Mouse (Mus musculus) neural tube, embryonic 14.5 days (tissue): ENCODE data around the gene Zbtb44. TPM values are rescaled to one million over a fixed set of nuclear protein-coding genes. Genes with fewer than 3 reads are reported as not detected.

Source experiments
- ATAC-seq: fragments of 200-750 bp; cut with Nextera tagmentation; 2 replicates; pipeline ENCODE4 v1.8.0; 2017; ENCODE audit warnings: low read depth, mild to moderate bottlenecking, moderate TSS enrichment, moderate library complexity
- H3K27ac ChIP-seq: fragments of 300-500 bp; sonication (generic); 2 replicates; pipeline ENCODE4 v1.5.1; 2014; ENCODE audit warnings: low read depth, mild to moderate bottlenecking, control low read depth, low read length, moderate library complexity, mixed read lengths
- H3K27me3 ChIP-seq: fragments of 300-500 bp; sonication (generic); 2 replicates; pipeline ENCODE4 v1.6.1; 2014; ENCODE audit warnings: low read length; ENCODE audit not compliant: control insufficient read depth, insufficient read depth
- H3K36me3 ChIP-seq: fragments of 300-500 bp; sonication (generic); 2 replicates; pipeline ENCODE4 v1.6.1; 2014; ENCODE audit warnings: low read length, mixed read lengths; ENCODE audit not compliant: control insufficient read depth, insufficient read depth
- H3K4me1 ChIP-seq: fragments of 300-500 bp; sonication (generic); 2 replicates; pipeline ENCODE4 v1.6.1; 2014; ENCODE audit warnings: low read length; ENCODE audit not compliant: control insufficient read depth, insufficient read depth
- H3K4me2 ChIP-seq: fragments of 300-500 bp; sonication (generic); 2 replicates; pipeline ENCODE4 v1.6.1; 2014; ENCODE audit warnings: mild to moderate bottlenecking, low read depth, low read length, control low read depth
- H3K4me3 ChIP-seq: fragments of 300-500 bp; sonication (generic); 2 replicates; pipeline ENCODE4 v1.5.1; 2014; ENCODE audit warnings: low read depth, low read length, control low read depth, mixed read lengths
- H3K9ac ChIP-seq: fragments of 300-500 bp; sonication (generic); replicated peaks from 2 replicates; pipeline ENCODE4 v1.6.1; 2014; ENCODE audit warnings: low read depth, mild to moderate bottlenecking, control low read depth, low read length, mixed read lengths
- H3K9me3 ChIP-seq: fragments of 300-500 bp; sonication (generic); 2 replicates; pipeline ENCODE4 v1.6.1; 2016; ENCODE audit warnings: low read length; ENCODE audit not compliant: control insufficient read depth
- WGBS: fragments of 180-500 bp; shearing (Covaris S2); extraction: QIAGEN DNeasy Blood & Tissue Kit; methylation state at CpG from one replicate; pipeline ENCODE4 v1.1.7; 2014; 5-methylcytosine and 5-hydroxymethylcytosine counted together
- polyA plus RNA-seq: library from polyadenylated mRNA; unstranded; fragments of >200 nt; fragmentation: Nextera tagmentation; extraction: Ambion mirVana; gene quantifications from 2 replicates; pipeline ENCODE4 v1.2.1, GENCODE M21; 2014

Gene Zbtb44
- polyA plus RNA-seq, 1 experiment from 2014 or later, result 5.7 TPM

GRCm38 (mm10) chr9:31082054-31082666, 51.7 kb downstream of the Zbtb44 start:
- H3K9me3 ChIP-seq, result no peaks in the 10 kb centered on the region
- no peaks in the 10 kb centered on the region for H3K36me3 ChIP-seq
- no peaks in the 10 kb centered on the region for H3K4me1 ChIP-seq
- no peaks in the 10 kb centered on the region for H3K27me3 ChIP-seq
- WGBS, result 5% methylated on average over 15 of the region's 15 CpGs
- H3K4me2 ChIP-seq, result peak overlapping the region; percentile 49
- H3K4me3 ChIP-seq, result no peak overlapping the region; the same call in 1 of the 2 replicates
- H3K27ac ChIP-seq, result no peak overlapping the region
- ATAC-seq, result peak; percentile 62; the same call in 1 of the 2 replicates
- H3K9ac ChIP-seq, result no peak overlapping the region; the same call in 1 of the 2 replicates

DNA sequence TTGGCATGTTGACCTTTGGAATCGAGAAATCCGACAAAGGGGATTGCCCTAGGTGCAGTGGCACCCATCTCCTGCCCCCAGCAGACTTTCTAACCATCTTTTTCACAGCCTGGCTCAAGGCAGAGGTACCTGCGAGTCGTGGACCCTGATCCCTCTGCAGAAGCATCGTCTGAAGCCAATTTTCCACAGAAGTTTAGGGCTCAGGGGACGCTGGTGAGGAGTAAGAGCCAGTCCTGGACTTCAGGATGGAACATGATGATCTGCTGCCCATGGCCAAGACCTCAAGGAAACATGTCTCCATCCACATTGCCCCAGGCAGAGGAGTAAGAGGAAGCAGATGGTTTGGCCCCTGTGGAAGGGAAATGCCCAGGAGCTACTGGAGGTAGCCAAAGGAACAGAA, 52.3 kb downstream of the Zbtb44 start:
- no peak overlapping the region for H3K4me3 ChIP-seq
- H3K27me3 ChIP-seq, result no peaks in the 10 kb centered on the region
- H3K36me3 ChIP-seq, result no peaks in the 10 kb centered on the region
- 74% methylated on average over 6 of the region's 6 CpGs for WGBS
- no peaks in the 10 kb centered on the region for H3K4me1 ChIP-seq
- H3K27ac ChIP-seq, result no peak overlapping the region
- H3K9me3 ChIP-seq, result no peaks in the 10 kb centered on the region
- no peak overlapping the region for H3K9ac ChIP-seq
- ATAC-seq, result no peak
- no peak overlapping the region for H3K4me2 ChIP-seq

- Histone ChIP-seq H3K9ac (no peak overlapping the region), H3K9me3 (no peaks in the 10 kb centered on the region), H3K27ac (no peak overlapping the region), H3K36me3 (no peaks in the 10 kb centered on the region), H3K4me3 (no peak overlapping the region), H3K4me2 (no peak overlapping the region), H3K4me1 (no peaks in the 10 kb centered on the region), H3K27me3 (no peaks in the 10 kb centered on the region)
- WGBS, result 83% methylated on average over 5 of the region's 5 CpGs
- ATAC-seq, result no peak
These were observed 55.1 kb downstream of the Zbtb44 start for GRCm38 (mm10) chr9:31085556-31085955.

DNA sequence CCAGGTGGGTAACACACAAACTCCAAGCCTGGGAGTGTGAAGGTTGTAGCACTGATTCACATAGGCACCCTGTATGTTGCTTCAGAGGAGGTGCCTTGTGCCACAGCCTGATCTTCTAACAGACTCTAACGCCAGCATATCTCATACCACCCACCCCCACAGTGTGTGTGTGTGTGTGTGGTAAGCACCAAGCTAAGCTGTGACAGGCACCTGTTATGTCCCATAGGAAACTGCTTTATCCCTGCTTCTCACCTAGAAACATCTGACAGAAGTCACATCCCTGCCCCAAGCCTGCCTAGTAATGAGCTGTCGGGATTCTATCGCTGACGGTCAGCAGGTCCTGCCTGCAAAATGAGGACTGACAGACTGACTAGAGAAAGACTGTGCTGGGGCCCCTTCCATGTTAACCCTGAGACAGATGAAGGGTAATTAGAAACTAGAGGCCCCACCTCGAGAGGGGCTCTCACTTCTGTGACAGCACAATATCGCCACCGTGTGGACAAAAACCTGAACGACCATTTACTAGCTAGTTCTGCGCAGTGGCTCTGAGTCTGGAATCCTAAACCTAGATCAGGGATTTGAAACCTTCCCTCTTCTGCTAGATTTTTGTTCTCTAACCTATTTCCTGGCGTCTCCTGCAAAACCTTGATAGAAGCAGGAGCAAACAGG, 55.8 kb downstream of the Zbtb44 start:
- Histone ChIP-seq H3K4me3 (no peak overlapping the region), H3K9me3 (no peaks in the 10 kb centered on the region), H3K36me3 (no peaks in the 10 kb centered on the region), H3K9ac (no peak overlapping the region), H3K4me2 (no peak overlapping the region), H3K27me3 (no peaks in the 10 kb centered on the region), H3K4me1 (no peaks in the 10 kb centered on the region), H3K27ac (no peak overlapping the region)
- 16% methylated on average over 10 of the region's 10 CpGs for WGBS
- peak; percentile 39 for ATAC-seq

GRCm38 (mm10) chr9:31086754-31087145, 56.3 kb downstream of the Zbtb44 start:
- no peak for ATAC-seq
- no peaks in the 10 kb centered on the region for H3K9me3 ChIP-seq
- no peaks in the 10 kb centered on the region for H3K27me3 ChIP-seq
- no peak overlapping the region for H3K9ac ChIP-seq
- H3K36me3 ChIP-seq, result no peaks in the 10 kb centered on the region
- H3K27ac ChIP-seq, result no peak overlapping the region
- no peak overlapping the region for H3K4me2 ChIP-seq
- H3K4me1 ChIP-seq, result no peaks in the 10 kb centered on the region
- WGBS, result 83% methylated on average over 7 of the region's 7 CpGs
- H3K4me3 ChIP-seq, result no peak overlapping the region

DNA sequence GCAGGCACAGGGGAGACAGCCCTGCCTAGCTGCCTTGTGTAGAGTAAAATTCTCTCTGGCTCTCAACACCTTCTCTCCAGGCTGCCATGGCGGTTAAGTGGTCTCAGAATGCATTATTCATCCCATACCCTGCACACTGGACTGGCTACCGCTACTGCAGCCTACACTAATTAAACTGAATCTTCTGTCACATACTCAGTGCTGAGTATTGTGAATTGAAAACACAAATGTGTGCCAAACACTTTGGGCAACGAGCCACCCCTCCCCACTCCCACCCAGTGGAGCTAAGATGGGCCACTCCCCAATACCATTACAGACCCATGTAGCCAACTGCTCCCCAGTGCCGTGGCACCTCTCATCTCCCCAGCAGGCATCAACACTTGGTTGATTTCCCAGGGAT, 57.0 kb downstream of the Zbtb44 start:
- H3K36me3 ChIP-seq, result no peaks in the 10 kb centered on the region
- WGBS, result 68% methylated on average over 4 of the region's 4 CpGs
- H3K4me3 ChIP-seq, result no peak overlapping the region
- no peaks in the 10 kb centered on the region for H3K9me3 ChIP-seq
- H3K27me3 ChIP-seq, result no peaks in the 10 kb centered on the region
- no peak overlapping the region for H3K9ac ChIP-seq
- no peak for ATAC-seq
- H3K4me2 ChIP-seq, result no peak overlapping the region
- no peak overlapping the region for H3K27ac ChIP-seq
- no peaks in the 10 kb centered on the region for H3K4me1 ChIP-seq

DNA sequence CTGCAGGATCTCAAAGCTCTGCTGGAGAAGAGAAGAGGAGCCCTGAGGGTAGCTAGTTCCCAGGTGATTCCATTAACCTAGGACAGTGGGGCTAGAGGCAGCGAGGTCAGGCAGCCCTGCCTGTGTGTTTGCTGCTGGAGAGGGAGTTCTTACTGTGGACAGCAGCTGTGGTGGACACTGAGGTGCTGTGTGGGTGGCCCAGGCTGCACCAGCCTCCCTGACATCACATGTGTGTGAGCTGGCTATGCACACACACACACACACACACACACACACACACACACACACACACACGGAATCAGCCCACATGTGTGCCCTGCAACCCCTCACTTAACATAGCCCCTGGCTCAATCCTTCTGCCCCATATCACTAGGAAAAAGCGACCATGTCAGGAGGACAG, 57.7 kb downstream of the Zbtb44 start:
- ATAC-seq, result no peak
- H3K9me3 ChIP-seq, result no peaks in the 10 kb centered on the region
- H3K4me2 ChIP-seq, result no peak overlapping the region
- H3K9ac ChIP-seq, result no peak overlapping the region
- WGBS, result 72% methylated on average over 3 of the region's 3 CpGs
- H3K4me3 ChIP-seq, result no peak overlapping the region
- H3K36me3 ChIP-seq, result no peaks in the 10 kb centered on the region
- no peak overlapping the region for H3K27ac ChIP-seq
- H3K4me1 ChIP-seq, result no peaks in the 10 kb centered on the region
- no peaks in the 10 kb centered on the region for H3K27me3 ChIP-seq

DNA sequence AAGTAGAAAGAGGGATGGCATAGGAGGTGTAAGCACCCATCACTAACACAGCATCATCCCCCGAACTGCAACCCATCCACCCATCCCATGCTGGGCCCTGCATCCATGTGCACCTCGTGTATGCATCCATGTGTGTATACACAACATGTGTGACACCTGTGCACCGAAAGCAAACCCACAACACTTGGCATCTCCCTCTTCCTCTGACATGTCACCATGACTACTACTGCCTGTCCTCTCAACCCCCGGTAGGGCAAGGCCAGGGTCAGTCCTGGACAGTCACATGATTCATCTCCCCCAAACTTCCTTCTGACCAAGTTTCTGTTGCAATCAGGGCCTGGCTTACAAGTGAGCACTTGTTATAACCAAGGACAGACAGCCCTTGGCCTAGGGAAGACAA, 58.4 kb downstream of the Zbtb44 start:
- no peaks in the 10 kb centered on the region for H3K4me1 ChIP-seq
- no peak overlapping the region for H3K27ac ChIP-seq
- no peaks in the 10 kb centered on the region for H3K36me3 ChIP-seq
- H3K27me3 ChIP-seq, result no peaks in the 10 kb centered on the region
- no peaks in the 10 kb centered on the region for H3K9me3 ChIP-seq
- no peak overlapping the region for H3K4me3 ChIP-seq
- H3K9ac ChIP-seq, result no peak overlapping the region
- no peak for ATAC-seq
- H3K4me2 ChIP-seq, result no peak overlapping the region
- 87% methylated on average over 4 of the region's 4 CpGs for WGBS

DNA sequence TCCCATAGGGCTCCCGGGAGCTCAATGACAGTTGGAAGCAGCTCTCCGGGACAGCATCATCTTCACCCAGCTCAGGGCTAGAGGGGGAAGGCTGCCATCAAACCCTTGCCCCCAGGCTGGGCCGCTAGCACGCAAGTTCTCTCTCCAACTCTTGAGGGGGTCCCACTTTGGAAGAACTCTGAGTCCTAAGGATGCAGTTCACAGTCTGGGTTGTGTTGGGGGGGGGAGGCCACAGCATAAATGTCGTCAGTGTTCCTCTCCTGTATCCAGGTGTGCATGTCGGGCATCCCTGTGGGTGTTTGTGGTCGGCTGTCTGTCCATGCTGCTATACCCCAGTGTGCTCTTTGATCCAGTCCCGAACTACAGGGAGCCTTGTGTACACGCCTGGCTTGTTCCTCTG, 59.1 kb downstream of the Zbtb44 start:
- H3K4me2 ChIP-seq, result no peak overlapping the region
- no peak for ATAC-seq
- H3K36me3 ChIP-seq, result no peaks in the 10 kb centered on the region
- no peaks in the 10 kb centered on the region for H3K4me1 ChIP-seq
- H3K27ac ChIP-seq, result no peak overlapping the region
- H3K9me3 ChIP-seq, result no peaks in the 10 kb centered on the region
- no peak overlapping the region for H3K4me3 ChIP-seq
- 85% methylated on average over 9 of the region's 9 CpGs for WGBS
- H3K27me3 ChIP-seq, result no peaks in the 10 kb centered on the region
- no peak overlapping the region for H3K9ac ChIP-seq
